Mouse (Mus musculus) liver, adult 2 months (tissue): Measurements from ENCODE around the gene Ang2. TPM values are rescaled to one million over a fixed set of nuclear protein-coding genes. Genes with fewer than 3 reads are reported as not detected.
A peak's percentile ranks its signal among the peaks of the same experiment; 100 is the strongest.
"Not testable (repeated sequence)": the region's sequence is repeated elsewhere in the genome, so short reads cannot be mapped to it uniquely, and the experiment has no call there.

Experiments
- DNase-seq: peaks from one replicate; pipeline ENCODE4 v3.0.0-alpha.2; 2011; ENCODE audit warnings: low read depth, low spot score; ENCODE audit errors: extremely low read depth
- H3K27ac ChIP-seq: fragments of 200-500 bp; replicated peaks from 2 replicates; pipeline ENCODE4 v1.5.1; 2012; ENCODE audit warnings: low read depth, mild to moderate bottlenecking, control low read depth, inconsistent platforms, low read length; ENCODE audit not compliant: insufficient read depth
- H3K27me3 ChIP-seq: fragments of 200-500 bp; 2 replicates; pipeline ENCODE4 v1.6.1; 2012; ENCODE audit warnings: mild to moderate bottlenecking, moderate library complexity, low read length, inconsistent platforms; ENCODE audit not compliant: control insufficient read depth, insufficient read depth
- H3K36me3 ChIP-seq: fragments of 200-500 bp; 2 replicates; pipeline ENCODE4 v1.6.1; 2012; ENCODE audit warnings: low read length, inconsistent platforms; ENCODE audit not compliant: control insufficient read depth, insufficient read depth
- H3K4me1 ChIP-seq: fragments of 200-500 bp; 2 replicates; pipeline ENCODE4 v1.6.1; 2011; ENCODE audit warnings: low read length; ENCODE audit not compliant: control insufficient read depth, insufficient read depth
- H3K4me3 ChIP-seq: fragments of 200-500 bp; 2 replicates; pipeline ENCODE4 v1.5.1; 2011; ENCODE audit warnings: low read depth, mild to moderate bottlenecking, control low read depth, low read length, moderate library complexity; ENCODE audit not compliant: insufficient read depth
- H3K79me2 ChIP-seq: fragments of 200-500 bp; 2 replicates; pipeline ENCODE4 v1.6.1; 2012; ENCODE audit warnings: inconsistent platforms, mild to moderate bottlenecking, low read length, moderate library complexity; ENCODE audit not compliant: control insufficient read depth, insufficient read depth
- H3K9ac ChIP-seq: fragments of 200-500 bp; 2 replicates; pipeline ENCODE4 v1.6.1; 2012; ENCODE audit warnings: low read depth, mild to moderate bottlenecking, control low read depth, inconsistent platforms, low read length
- CTCF ChIP-seq: fragments of 200-500 bp; IDR thresholded peaks from 2 replicates; pipeline ENCODE4 v1.5.1; 2011; ENCODE audit warnings: low read depth, low read length, control low read depth
- POLR2A ChIP-seq: fragments of 200-500 bp; IDR thresholded peaks from 2 replicates; pipeline ENCODE4 v1.6.1; 2011; ENCODE audit warnings: low read length, control low read depth; ENCODE audit not compliant: insufficient read depth; ENCODE audit errors: extremely low read depth
- WGBS: fragments of 180-500 bp; shearing (Covaris S2); methylation state at CpG from one replicate; pipeline ENCODE4 v1.1.7; 2018; 5-methylcytosine and 5-hydroxymethylcytosine counted together
- polyA plus RNA-seq: library from polyadenylated mRNA; depleted of rRNA; stranded (reverse); fragments of >200 nt; gene quantifications from 2 replicates; pipeline ENCODE4 v1.2.3, GENCODE M21; 2012; rRNA removed
- total RNA-seq: library from RNA; depleted of rRNA; stranded (reverse); fragments of >200 nt; gene quantifications from 2 replicates; pipeline ENCODE4 v1.2.3, GENCODE M21; 2014; rRNA removed

The Ang2 gene
- total RNA-seq (not detected in 2 replicates), polyA plus RNA-seq (not detected in 2 replicates)

DNA sequence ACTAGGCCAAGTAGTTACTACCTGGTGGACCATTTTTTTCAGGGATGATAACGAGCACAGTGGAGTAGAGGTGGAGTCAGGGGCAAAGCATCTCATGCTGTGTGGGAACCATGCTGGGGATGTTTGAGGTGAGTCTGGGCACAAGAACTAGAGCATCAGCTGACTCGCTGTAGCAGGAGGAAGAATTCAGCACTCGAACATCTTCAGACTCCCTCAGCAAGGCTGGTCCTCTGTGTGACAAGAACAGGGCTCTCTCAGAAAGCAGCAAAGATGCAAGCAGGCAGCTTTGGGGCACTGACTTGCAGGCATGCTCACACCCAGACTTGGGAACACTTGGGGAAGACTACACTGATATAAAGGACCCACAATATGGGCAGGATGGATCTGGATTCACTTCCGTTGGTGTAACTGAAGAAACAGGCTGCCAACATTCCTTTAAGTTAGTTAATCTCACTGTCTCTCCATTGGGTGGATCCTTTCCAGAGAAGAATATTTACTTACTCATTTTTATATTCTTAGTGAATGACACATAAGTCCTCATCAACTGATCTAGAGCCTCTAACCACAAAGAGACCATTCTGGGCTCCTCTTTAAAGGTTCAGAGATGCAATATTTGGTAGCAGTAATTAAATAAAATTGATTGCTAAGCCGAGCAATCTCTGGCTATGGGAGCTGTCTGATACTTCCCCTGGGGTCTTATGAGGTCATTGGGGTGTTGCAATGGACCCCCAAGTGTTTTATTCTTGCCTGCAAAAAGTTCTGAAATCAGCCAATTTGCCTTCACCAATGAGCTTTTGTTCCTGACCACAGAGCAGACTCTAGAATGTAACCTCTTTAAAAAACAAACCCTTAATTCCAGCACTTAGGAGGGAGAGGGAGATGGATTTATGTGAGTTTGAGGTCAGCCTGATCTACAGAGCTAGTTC lies at the start of gene Ang2:
Gene Ang2 (minus strand): TSS at position 51 of the 926 bp plus-strand sequence.
- H3K36me3 ChIP-seq = no peaks in the 10 kb centered on the region
- 82% methylated on average over 5 of the region's 5 CpGs for WGBS
- TF ChIP-seq CTCF = no peak
- TF ChIP-seq POLR2A = no peak
- H3K27me3 ChIP-seq = no peaks in the 10 kb centered on the region
- no peak within 1 kb of the TSS for H3K4me3 ChIP-seq
- no peak within 1 kb of the TSS for H3K27ac ChIP-seq
- DNase-seq = no peak
- no peaks in the 10 kb centered on the region for H3K4me1 ChIP-seq
- H3K79me2 ChIP-seq = no peaks in the 10 kb centered on the region
- no peak within 1 kb of the TSS for H3K9ac ChIP-seq

DNA sequence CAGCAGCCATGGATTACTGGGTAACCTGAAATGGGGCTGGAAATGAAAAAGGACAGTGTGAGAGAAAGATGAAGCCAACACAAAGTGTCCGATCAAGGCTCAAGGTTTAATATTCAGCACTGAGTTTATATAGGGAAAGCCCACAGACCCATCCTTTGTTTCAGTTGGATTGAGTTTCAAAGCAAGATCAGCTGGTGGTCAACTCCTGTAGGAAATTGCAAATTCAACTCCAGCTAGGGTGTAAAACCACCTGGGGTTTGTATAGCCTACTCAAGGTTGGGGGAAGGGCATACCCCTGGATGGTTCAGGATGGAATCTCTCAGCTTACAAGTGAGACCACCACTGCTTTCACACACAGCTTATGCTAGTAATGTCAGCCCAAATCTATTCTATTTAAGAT lies 48.8 kb upstream of the Ang2 start:
- H3K79me2 ChIP-seq = no peaks in the 10 kb centered on the region
- 93% methylated on average over 1 of the region's 1 CpGs for WGBS

DNA sequence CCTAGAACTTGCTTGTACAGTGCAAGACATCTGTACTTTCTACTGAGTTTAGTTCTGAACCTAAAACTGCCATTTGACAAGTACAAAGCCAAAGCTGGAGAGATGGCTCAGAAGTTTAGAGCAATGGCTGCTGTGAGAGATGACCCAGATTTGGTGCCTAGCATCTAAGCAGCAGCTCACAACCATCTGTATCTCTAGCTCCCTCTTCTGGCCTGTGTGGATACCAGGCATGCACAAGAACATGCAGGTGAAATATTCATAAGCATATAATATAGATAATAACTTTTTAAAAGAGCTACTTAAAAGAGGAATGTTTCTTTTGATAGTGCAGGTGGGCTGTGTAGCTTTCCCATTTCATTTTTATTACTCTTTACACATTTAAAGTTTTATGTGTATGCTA lies 42.0 kb upstream of the Ang2 start:
- H3K9ac ChIP-seq = no peak overlapping the region
- no peaks in the 10 kb centered on the region for H3K27me3 ChIP-seq
- no peaks in the 10 kb centered on the region for H3K79me2 ChIP-seq
- peak; percentile 47 for DNase-seq
- H3K27ac ChIP-seq = no peak overlapping the region
- TF ChIP-seq POLR2A = no peak
- TF ChIP-seq CTCF = peak; percentile 62
- no peaks in the 10 kb centered on the region for H3K4me1 ChIP-seq
- no peaks in the 10 kb centered on the region for H3K36me3 ChIP-seq
- H3K4me3 ChIP-seq = no peak overlapping the region

More for the DNA sequence above, 48.8 kb upstream of the Ang2 start:
- Histone ChIP-seq H3K27ac (no peak overlapping the region), H3K9ac (no peak overlapping the region), H3K27me3 (no peaks in the 10 kb centered on the region), H3K4me1 (no peaks in the 10 kb centered on the region), H3K4me3 (no peak overlapping the region), H3K36me3 (no peaks in the 10 kb centered on the region)
- no peak for DNase-seq
- TF ChIP-seq POLR2A (no peak), CTCF (no peak)

DNA sequence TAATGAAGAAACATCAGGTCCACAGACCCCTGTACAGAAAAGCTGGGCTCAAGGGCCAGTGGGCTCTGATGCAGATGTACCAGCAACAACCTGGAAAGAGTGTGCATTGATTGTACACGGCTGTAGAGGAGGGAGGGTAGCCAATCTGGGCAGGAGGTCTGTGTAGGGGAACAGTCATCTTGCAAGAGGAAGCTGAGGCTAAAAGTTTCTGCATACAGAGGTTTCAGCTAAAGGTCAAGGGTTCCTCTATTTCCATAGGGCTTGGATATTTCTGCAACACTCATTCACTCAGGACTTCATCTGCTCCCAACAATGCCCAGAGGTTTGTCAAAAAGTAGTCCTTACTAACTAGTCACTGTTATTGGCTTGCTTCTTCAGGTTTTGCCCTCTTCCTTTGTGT lies 38.5 kb upstream of the Ang2 start:
- H3K9ac ChIP-seq, H3K4me3 ChIP-seq, H3K79me2 ChIP-seq, H3K36me3 ChIP-seq, H3K27ac ChIP-seq, H3K27me3 ChIP-seq, H3K4me1 ChIP-seq: not testable (repeated sequence)
- peak; percentile 3 for DNase-seq
- 65% methylated on average over 1 of the region's 1 CpGs for WGBS

DNA sequence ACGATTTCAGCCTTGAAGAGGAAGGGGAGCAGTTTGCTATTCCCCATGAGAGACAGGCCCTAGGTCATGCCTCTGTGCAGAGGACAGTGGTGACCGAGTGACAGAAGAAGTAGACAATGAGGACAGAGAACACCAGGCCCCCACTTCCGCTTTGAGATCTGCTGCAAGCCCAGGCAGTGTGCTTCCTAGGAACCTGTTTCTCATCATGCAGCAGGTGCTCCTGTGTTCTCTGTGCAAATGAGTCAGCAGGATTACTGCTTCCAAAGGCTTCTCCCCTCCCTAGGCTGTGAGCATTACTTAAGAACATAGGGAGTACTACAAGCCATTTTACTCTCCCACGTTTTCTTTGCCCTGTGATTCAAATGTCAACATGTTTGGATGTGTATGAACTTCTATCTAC lies 30.7 kb upstream of the Ang2 start:
- not testable (repeated sequence) for H3K4me1 ChIP-seq, H3K36me3 ChIP-seq, H3K27me3 ChIP-seq, H3K79me2 ChIP-seq, H3K9ac ChIP-seq, DNase-seq, H3K4me3 ChIP-seq, H3K27ac ChIP-seq
- WGBS = 53% methylated on average over 4 of the region's 4 CpGs

DNA sequence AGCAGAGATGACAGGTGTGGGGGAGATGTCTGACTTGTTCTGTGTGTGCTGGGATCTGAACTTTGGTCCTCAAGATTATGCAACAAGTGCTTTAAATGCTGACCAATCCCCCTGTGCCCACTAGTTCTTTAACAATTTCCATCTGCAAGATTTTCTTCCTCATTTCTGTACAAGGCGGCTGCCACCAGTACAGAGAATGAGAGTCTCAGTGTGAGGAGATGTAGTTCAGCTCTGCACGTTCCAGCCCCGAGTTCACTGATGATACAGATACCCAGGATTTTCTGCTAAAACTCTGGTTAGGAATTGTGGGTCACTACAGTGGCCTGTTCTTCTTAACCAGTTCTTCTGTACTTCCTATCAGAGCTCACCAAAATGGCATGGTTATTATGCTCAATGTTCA lies 21.1 kb upstream of the Ang2 start:
- WGBS = 84% methylated on average over 3 of the region's 3 CpGs

More for the DNA sequence above, 21.1 kb upstream of the Ang2 start:
- H3K36me3 ChIP-seq, DNase-seq, H3K4me1 ChIP-seq, H3K79me2 ChIP-seq, H3K27ac ChIP-seq, H3K9ac ChIP-seq, H3K4me3 ChIP-seq, H3K27me3 ChIP-seq: not testable (repeated sequence)
